Mouse (Mus musculus) ES-E14 (cell line): ENCODE measurements at regions not wholly inside any gene's neighbourhood (a gene's known extent, or its start where the extent isn't known, plus 50 kb on each side); places are given as distances from the start of the nearest gene placed in this dataset.

Experiments
- CHD2 ChIP-seq: IDR thresholded peaks from 2 replicates; pipeline ENCODE4 v1.6.1; 2014; ENCODE audit warnings: mild to moderate bottlenecking, low read depth, low read length, inconsistent platforms
- HCFC1 ChIP-seq: IDR thresholded peaks from 2 replicates; pipeline ENCODE4 v1.6.1; 2012; ENCODE audit warnings: low read length, inconsistent platforms, borderline replicate concordance; ENCODE audit not compliant: insufficient read depth
- ZNF384 ChIP-seq: IDR thresholded peaks from 2 replicates; pipeline ENCODE4 v1.6.1; 2012; ENCODE audit warnings: low read depth, low read length, inconsistent platforms

DNA sequence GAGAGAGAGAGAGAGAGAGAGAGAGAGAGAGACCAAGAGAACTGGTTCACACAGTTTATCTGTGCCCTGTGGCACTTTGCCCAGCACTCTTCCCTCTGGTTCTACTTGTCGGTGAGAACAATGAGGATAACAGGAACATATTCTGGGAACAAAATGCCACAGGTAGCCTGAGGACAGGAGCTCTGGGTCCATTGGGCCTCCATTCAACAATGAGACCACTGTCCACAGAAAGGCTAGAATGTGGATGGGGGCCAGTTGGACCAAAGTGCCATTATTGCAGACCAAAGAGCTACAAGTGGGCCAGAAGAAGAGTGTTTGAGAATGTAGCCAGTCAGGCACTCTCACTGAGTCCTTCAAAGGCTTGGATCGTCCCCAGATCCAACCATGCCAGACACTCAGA lies 600.2 kb upstream of the A1bg start:
- TF ChIP-seq CHD2 (no peak), HCFC1 (no peak), ZNF384 (no peak)
